Mouse (Mus musculus): ENCODE results near the gene Tmem269.

The Tmem269 gene

DNA sequence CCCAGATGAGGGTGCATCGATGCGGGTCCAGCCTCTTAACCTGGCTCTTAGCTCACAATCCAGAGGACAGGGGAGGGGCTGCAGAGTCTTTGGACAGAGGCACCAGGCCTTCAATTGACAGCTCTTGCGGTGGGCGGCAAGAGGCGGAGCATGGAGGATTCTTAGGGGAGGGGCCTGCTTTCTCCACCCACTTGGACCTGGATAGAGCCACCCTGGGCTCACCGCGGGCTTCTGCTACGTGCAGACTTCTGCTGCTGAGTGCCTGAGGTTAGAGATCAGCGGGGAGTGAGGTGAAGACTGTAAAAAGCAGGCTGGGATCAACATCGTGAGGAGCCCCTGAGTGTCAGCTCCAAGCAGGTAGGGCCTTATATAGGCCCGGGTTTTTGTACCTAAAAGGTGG, at the start of gene Tmem269:
Gene Tmem269 (minus strand): TSS at position 49 of the 400 bp plus-strand sequence.
- DNase-seq, result no peak

DNA sequence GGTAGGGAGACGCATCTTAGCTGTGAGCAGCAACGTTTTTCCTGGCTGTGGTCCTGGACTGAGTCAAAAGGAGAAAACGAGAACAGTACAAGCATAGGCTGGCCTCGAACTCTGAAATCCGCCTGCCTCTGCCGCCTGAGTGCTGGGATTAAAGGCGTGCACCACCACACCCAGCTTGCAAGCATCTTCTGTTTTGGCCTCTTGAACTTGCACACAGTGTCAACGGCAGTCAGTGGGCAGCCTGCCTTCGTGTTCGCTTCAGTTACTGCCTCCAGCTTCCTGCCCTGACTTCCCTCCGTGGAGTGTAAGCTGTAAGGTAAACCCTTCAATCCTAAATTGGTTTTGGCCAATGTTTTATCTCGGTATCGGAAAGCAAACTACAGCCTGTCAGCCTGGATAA, 48.6 kb upstream of the Tmem269 start:
- no peak for DNase-seq

DNA sequence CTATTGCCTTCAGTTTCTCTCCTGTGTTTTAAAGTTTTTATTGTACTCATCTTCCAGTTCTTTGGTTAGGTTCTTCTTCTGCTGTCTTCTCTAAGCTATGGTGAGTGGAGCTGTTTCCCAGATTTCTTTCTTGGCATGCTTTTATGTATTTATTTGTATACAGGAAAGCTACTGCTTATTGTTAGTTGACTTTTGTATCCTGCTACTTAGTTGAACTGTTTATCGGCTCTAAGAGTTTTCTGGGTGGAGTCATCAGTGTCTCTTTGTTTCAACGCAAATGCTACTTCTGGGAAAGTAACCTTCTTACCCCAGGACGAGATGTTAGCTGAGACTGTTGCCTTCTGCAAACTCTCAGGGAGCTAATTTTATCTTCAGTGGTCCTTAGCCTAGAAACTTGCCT, 45.4 kb upstream of the Tmem269 start:
- no peak for DNase-seq

DNA sequence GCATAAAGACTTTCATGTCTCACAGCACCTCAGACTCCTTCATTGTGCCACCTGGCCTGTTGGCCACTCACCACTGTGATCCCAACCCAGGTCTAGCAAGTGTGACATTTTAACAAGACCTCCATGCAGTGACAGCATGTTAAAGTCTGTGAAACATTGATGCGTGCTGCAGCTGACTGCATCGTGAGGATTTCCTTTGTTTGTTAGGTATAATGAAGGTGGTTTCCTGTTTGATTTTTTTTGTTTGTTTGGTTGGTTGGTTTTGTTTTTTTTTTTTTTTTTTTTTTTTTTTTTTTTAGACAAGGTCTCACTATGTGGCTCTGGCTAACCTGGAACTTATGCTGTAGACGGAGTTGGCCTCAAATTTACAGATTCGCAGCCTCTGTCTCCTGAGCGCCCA, 44.5 kb upstream of the Tmem269 start:
- no peak for DNase-seq

DNA sequence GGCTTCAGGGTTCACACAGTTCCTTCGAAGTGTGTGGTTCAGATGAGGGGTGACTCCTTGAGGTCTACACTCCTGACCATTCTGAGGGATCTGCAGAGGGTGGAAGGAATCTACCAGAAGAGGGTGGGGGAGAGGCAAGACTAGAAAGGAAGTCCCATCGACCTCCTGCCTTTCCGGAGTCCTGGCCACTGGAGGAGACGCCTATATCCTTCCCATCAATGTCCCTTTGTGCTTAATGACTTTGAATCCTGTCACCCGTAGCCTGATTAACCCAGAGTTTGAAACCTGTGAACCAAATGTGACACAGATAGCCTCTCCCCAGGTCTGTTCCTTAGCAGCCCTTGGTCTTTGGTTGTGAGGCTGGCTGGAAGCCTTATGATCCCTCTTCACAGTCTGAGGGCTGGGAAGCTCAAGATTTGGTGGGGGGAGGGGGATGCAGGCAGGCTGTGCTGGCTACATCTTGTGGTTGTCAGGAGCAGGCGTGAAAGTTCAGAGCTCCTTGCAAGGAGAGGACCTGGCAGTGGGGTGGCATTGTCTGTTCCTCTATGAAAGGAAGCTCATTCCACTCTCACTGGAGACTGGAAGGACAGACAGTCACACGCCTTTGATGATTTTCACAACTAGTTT, 43.2 kb upstream of the Tmem269 start:
- DNase-seq, result no peak

DNA sequence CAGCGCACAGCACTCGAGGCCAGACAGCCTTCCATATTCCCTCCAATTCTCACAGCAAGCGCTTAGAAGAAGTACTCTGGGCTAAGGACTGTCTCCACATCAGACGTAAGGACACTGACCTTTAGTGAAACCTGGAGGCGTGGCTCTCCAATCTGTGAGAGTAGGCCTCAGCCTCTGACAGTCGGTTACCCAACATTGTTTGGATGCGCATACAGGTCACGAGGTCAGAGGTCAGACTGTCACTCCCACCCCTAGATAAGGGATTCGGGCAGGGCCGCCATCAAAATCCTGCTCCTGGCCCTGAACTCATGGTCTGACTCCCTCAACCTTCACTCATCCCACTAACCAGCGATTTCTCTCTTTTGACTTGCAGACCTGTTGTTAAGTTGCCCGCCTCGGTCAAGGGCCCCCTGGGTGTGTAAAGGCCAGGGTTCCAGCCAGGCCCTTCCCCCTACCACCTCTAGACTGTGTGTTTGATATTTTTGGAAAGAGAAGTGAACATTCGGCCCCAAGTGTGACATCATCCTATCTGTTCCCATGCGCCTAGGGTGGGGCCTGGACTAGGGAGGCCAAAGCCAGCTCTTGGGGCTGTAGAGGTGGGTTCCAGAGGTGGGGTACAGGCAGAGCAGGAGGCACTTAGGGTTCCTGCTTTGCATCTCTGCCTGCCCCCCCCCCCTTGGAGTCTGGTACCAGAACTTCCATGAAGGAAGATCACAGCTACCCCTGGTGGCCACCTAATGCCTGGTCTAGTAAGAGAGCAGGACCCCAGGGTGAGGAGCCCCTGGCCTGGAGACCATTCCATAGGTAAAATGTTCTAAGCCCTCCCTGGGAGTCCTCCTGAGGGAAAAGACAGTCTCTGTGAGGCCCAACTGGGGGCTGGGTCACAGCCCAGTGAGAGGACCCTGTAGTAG, 41.6 kb upstream of the Tmem269 start:
- DNase-seq, result peak in 1 of 2 experiments; percentile 34

DNA sequence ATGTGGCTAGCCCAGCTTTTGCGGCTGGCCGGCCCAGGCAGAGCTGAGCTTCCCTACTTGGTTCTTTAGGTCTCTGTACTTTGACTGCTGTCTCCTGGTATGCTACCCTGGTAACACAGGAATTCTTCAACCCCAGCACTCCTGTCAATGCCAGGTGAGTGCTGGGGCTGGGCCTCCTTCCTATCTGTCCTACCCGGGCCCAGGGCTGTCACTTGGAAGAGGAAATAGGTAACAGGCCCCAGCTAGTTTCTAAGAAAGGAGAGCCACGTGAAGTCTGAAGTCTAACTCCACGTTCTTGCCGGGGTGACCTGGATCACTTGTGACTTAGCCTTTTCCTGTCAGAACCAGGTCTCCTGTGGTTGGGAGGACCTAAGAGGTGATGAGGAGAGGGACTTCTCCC, 39.1 kb upstream of the Tmem269 start:
- DNase-seq, result no peak

DNA sequence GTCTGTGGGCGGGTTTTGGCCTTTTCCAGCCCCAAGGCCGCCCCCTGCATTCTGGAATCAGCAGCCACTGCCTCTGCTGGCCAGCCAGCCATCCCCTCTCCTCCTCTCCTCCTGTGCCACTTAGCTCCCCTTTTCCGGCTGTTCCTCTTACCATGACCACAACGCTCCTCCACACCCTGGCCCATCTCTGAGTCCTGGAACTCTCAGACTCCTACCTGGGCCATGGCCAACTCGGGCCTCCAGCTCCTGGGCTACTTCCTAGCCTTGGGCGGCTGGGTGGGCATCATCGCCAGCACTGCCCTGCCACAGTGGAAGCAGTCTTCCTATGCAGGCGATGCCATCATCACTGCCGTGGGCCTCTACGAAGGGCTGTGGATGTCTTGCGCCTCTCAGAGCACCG, 37.3 kb upstream of the Tmem269 start, which contains the start of gene Cldn19:
Gene Cldn19 (plus strand): TSS at position 64 of the 400 bp plus-strand sequence.
- peak; percentile 48 to 59 for DNase-seq

DNA sequence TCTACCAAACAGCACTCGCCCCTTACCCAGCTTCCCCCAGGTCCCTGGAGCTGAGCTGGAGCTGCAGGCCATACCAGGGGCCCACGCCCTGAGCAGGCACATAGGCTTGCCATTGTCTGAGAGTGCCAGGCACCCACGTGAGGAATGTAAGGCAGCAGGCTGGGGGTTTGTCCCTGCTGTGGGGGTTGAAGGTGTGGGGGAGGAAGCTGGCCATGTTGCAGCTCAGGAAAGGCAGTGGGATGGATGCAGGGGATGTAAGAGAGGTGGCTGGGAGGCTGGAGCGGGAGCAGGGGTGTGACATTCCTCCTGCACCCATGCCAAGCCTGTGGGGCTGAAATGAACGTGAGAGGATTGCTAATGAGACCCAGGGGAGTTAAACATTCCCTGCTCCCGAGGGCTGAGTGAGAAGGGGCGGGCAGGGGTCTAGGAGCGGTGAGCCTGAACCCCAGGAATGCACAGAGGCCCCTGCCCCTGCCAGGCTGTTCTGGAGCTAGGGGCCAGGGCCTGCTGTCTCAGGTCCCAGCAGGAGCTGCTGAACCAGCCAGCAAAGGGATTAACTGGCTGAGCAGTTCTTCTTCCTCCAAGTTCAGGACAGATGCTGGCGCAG, 36.1 kb upstream of the Tmem269 start:
- DNase-seq, result peak; percentile 65 to 79

DNA sequence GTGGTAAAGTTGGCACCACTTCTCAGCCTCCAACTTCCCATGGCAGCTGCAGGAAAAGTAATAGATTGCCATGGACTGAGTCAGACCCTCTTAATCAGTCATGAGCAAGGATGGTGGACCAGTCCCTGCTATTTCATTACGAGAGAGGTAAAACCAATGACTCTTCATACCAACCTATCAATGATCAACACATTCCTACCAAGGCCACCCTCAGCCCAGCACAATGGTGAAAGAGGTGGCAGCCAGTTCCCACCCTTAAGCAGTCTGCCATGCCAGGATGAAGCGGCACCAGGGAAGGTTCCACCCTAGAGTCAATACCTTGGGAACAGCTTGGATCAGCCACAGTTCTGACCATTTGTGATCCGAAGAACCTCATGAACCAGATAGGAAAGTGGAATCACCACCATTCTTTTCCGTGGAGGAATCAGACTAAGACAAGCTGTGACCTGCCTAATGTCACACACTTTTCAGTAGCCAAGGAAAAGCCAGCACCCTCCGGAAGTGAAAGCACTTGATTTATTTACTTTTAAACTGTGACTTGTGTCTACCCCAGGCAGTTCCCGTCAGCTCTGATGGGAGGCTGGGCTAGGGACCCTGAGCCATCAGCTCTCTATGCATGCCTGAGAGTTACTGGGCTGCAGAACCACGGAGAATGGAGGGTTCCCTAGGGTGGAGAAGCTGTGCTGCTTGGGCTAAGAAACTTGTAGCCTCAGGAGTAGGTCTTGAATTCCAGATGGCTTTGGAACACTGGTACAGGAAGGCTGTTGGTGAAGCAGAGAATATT, 34.2 kb upstream of the Tmem269 start:
- DNase-seq, result no peak

DNA sequence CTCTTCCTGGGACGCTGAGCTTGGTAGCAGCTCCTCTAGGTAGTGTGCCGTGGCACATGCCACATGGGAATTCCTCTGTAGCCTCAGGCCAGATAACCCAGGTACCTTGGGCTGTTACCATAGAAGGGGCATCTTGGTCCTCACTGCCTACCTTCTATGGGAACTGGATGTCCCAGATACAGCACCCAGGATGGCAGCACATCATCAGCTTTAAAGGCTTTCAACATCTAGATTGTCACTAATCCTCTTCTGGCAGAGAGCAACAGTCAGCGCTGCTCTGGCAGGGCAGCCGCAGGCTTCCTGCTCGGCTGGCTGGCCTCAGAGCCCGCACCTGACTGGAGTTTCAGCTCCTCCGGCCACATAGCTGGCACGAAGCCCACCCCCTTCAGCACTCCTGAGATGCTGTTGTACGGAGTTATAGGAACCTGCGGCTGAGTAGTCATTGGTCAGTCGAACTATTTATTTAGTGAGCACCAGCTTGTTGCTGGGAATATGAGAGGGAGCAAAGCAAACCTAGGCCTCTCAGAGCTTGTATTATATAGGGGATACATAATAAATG, 30.5 kb upstream of the Tmem269 start:
- peak; percentile 60 to 69 for DNase-seq

DNA sequence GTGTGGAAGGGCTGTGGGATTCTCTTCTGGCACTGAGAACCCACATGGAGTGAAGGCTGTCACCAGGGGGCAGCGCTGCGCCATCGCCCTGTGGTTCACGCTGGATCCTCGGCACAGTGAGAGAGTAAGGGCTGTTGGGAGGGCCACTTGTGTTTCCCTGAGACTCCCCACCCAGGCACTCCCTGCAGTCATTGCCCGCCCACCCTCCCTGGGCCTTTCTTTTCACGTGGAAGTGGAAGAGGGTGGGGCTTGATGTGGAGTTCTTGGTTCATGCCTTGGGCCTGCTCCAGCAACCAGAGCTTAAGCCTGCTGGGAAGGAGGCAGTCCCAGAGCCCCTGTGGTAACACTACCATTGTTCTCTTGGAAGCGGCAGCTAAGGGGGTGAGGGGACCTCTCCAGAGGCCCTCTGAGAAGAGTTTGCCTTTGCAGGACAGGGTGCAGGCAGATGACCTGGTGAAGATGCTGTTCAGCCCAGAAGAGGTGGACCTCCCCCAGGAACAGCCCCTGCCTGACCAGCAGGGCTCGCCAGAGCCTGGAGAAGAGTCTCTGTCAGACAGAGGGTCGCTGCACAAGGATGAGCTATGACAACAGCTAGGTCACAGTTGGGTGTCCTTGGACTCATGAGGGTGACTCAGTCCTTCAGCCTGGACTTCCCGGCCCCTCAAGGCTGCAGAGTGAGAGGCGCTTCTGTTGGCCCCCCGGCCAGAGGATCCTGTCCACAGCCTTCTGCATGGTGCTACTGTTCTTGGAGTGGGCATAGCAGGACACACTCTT, 29.6 kb upstream of the Tmem269 start:
- DNase-seq, result peak; percentile 65 to 75

DNA sequence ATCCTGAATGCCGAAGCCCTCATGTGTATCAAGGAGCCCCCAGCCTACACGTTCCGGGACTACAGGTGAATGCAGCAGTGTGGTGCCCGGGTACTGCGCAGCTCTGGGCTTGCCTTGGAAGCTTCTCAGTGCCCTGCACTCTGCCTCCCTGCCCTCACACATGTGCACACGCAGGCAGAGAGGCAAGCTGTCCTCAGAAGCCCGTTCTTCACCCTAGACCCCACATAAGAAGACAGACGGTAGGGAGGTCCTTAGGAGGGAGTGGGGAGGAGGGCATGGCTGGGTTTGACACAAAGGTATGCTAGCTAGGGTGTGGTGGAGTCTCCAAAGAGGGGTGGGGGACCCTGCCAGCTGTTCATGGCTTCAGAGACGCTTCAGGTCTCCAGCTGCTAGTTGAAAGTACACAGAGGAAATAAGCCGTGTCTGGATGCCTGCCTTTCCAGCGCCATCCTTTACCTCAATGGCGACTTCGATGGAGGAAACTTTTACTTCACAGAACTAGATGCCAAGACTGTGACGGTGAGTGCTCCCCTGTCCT, 28.7 kb upstream of the Tmem269 start:
- no peak for DNase-seq

DNA sequence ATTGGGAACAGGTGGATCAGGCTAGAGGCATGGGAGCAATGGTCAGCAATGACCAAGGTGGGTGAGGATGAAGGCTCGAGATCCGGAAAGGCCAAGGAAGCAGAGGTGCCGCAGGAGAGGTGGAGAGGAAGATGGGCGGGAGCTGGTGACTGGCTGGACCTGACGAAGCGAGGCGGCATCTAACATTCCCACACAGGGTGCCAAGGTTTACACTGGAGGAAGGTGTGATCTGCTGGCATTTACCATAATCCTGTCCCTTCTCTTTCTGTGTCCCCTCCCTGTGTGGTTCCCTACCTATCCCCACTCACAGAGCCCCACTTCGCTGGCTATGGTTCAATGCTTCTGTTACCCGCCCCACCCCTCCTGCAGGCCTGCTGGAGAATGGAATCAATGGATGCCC, 27.9 kb upstream of the Tmem269 start:
- no peak for DNase-seq

DNA sequence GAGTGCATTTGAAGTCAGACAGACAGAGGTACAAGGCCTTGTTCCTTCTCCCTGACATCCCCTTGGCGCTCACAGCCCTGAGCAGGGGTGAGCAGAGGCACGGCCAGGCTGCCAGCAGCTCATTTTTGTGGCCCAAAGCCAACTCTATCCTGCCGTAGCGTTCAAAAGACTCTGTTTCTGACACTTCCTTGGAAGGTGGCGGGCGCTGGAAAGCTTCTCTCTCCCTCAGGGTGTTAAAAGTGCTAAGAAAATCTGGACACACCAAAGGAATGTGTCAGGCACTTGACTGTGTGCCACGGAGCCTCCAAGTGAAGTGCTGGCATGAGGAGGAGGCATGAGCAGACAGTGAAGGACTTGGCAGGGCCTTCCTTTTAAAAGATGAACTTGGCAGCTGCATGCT, 27.5 kb upstream of the Tmem269 start:
- DNase-seq, result peak; percentile 68 to 69

DNA sequence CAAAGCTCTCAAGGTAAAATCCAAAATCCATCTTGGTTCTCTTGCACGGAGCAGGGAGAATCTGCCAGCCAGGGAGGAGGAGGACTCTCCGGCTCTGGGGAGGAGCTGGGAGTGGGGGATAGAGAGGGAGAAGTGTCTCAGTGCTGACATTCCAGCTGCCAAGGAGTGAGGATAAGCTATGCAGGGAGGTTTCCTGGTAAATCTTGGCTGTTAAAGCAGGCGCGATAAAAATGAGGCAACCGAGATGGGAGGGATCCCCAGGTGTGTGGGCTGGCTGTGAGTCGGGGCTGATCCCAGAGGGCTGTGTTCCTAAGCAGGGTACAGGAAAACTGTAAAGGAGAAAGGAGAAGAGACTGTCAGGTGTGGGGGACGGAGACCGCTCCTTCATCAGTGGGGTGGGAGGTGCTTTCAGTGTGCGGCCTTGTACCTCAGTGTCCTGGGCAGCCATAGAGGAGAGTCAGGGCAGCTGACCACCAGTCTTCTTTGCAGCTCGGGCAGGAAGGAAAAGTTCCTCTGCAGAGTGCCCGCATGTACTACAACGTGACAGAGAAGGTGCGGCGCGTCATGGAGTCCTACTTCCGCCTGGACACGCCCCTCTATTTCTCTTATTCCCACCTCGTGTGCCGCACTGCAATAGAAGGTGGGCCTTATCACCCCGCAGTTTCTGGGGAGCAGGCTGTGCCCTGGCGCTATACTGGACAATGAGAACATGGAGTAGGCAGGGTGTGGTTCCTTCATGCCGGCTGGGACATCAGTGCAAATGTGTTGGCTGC, 26.6 kb upstream of the Tmem269 start:
- DNase-seq, result no peak

DNA sequence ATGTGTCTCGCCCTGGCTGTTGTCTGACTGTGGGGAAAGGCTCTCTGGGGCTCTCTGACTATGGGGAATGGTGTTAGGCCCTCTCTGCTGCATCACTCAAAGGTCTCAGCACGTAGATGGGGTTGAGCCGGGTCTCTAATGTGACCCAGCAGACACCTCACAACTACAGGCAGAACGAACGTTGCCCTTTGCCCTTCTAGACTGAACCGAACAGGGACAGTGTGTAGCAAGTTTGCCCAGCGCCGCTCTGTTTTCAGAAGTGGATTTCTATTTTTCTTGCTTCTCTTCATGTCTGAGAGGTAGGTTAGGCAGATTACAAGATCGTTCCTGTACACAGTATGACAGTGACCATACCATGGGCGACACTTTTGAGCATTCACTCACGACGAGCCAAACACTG, 24.6 kb upstream of the Tmem269 start:
- no peak for DNase-seq

DNA sequence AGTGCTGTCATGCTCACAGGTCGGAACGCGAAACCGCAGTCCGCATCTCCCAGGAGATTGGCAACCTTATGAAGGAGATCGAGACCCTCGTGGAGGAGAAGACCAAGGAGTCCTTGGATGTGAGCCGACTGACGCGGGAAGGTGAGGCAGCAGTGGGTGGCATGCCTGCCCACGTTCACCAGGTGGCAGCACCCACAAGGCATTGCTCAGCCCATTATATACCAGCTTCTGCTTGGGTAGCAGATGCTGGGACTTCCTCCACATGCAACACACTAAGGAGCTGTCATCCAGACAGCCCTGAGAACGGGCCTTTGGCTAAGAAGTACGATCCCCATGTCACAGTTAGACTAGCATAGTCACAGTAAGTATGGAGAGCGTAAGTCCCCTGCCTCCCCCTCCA, 23.6 kb upstream of the Tmem269 start:
- peak; percentile 68 to 71 for DNase-seq

DNA sequence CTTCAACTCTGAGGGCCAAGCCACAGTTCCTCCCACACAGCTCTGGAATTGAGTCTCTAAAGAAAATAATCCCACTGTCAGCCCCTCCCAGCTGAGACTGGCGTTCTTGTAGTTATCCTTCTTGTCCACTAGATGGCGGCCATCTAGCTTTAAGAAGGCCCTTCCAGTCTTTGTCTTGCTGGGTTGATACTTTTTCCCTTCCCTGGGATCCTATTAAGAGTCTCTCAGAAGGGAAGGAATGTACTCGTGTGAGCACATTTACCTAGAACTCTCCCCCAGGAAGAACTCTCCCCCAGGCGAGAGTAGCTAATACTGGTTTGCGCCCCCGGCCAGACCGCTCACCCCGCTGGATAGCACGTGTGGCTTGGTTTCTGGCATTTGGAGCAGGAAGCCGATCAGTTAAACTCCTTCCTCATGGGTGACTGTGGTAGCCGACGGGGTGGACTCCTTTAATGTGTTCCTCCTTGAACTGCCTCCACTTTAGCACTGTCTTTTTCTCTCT, 21.2 kb upstream of the Tmem269 start:
- peak; percentile 50 to 73 for DNase-seq

DNA sequence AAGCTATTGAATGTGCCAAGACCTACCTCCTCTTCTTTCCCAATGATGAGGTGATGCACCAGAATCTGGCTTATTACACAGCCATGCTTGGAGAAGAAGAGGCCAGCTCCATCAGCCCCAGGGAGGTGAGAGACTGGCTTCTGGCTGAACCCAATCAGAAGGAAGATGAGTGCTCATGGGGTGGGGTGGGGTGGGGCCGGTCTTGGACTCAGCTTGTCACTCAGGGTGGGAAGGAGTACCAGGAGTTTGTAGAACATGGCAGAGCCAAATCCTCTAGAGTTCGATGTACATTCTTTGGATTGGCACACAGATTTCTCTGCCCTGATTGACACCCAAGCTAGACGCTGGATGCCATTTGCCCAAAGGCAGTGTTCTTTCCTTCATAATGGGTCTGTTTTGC, 20.6 kb upstream of the Tmem269 start:
- no peak for DNase-seq

Measured in cerebellum, postnatal 10 days (tissue).